Mouse (Mus musculus): ENCODE data around the gene Tmem270.

DNA sequence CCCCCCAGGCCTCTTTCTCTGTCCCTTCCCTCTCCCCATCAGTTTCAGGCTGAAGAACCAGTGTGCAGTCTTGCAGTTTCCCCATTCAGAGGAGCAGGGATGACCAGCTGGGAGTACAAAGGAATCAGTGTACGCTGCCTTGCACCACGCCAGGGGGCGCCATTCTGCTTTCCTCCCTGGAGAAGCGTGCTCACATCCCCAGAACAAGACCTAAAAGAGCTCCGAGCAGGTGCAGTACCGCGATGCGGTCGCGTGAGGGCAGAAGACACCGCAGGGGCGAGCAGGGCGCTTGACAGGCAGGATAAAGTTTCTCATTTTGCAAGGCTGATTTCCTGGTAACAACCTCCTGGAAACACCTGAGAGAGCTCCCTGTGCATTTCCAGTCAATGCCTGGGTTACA lies 602 bp upstream of the Tmem270 start:
- TF ChIP-seq CTCF (IDR thresholded peaks at IDR 0.05; ENCODE audit: low read depth, low read length) = peak; percentile 99
- no peak for TF ChIP-seq POLR2A (IDR thresholded peaks at IDR 0.05; ENCODE audit: extremely low read depth, insufficient read depth, low read length)
